Mouse (Mus musculus) embryonic facial prominence, embryonic 15.5 days (tissue): ENCODE data around the gene Fmo5. TPM values are rescaled to one million over a fixed set of nuclear protein-coding genes. Genes with fewer than 3 reads are reported as not detected.

Experiments
- ATAC-seq: fragments of 200-750 bp; cut with Nextera tagmentation; 2 replicates; pipeline ENCODE4 v1.8.0; 2017; ENCODE audit warnings: low read depth, moderate TSS enrichment; ENCODE audit not compliant: insufficient number of reproducible peaks, low FRiP score, low TSS enrichment
- H3K27ac ChIP-seq: fragments of 300-500 bp; sonication (generic); replicated peaks from 2 replicates; pipeline ENCODE4 v1.5.1; 2015; ENCODE audit warnings: mild to moderate bottlenecking, inconsistent platforms
- H3K27me3 ChIP-seq: fragments of 300-500 bp; sonication (generic); 2 replicates; pipeline ENCODE4 v1.6.1; 2015; ENCODE audit warnings: inconsistent platforms
- H3K36me3 ChIP-seq: fragments of 300-500 bp; sonication (generic); 2 replicates; pipeline ENCODE4 v1.6.1; 2015; ENCODE audit warnings: mild to moderate bottlenecking, inconsistent platforms
- H3K4me1 ChIP-seq: fragments of 300-500 bp; sonication (generic); 2 replicates; pipeline ENCODE4 v1.6.1; 2015; ENCODE audit warnings: inconsistent platforms
- H3K4me2 ChIP-seq: fragments of 300-500 bp; sonication (generic); replicated peaks from 2 replicates; pipeline ENCODE4 v1.6.1; 2015; ENCODE audit warnings: mild to moderate bottlenecking, inconsistent platforms
- H3K4me3 ChIP-seq: fragments of 300-500 bp; sonication (generic); replicated peaks from 2 replicates; pipeline ENCODE4 v1.5.1; 2015; ENCODE audit warnings: mild to moderate bottlenecking, inconsistent platforms
- H3K9ac ChIP-seq: fragments of 300-500 bp; sonication (generic); 2 replicates; pipeline ENCODE4 v1.6.1; 2015; ENCODE audit warnings: inconsistent platforms
- H3K9me3 ChIP-seq: fragments of 300-500 bp; sonication (generic); replicated peaks from 2 replicates; pipeline ENCODE4 v1.6.1; 2016; ENCODE audit warnings: inconsistent platforms
- WGBS: fragments of 180-500 bp; shearing (Covaris S2); methylation state at CpG from one replicate; pipeline ENCODE4 v1.1.7; 2015; 5-methylcytosine and 5-hydroxymethylcytosine counted together
- polyA plus RNA-seq: library from polyadenylated mRNA; unstranded; fragments of >200 nt; fragmentation: Nextera tagmentation; extraction: Ambion mirVana; gene quantifications from 2 replicates; pipeline ENCODE4 v1.2.1, GENCODE M21; 2015

Fmo5 gene
- polyA plus RNA-seq, 1 experiment from 2014 or later = 4.2 TPM

GRCm38 (mm10) chr3:97609845-97610410, 18.7 kb upstream of the Fmo5 start, which contains the start of gene Chd1l:
Chd1l (minus strand) TSS chr3:97610203.
- no peaks in the 10 kb centered on the region for H3K36me3 ChIP-seq
- peak within 1 kb of the TSS; percentile 66 for H3K4me3 ChIP-seq
- H3K4me2 ChIP-seq = peak within 1 kb of the TSS; percentile 81
- under 1% methylated on average over 56 of the region's 56 CpGs for WGBS
- peak; percentile 92 for ATAC-seq
- no peaks in the 10 kb centered on the region for H3K9me3 ChIP-seq
- H3K4me1 ChIP-seq = peaks cover 4% of the 10 kb centered on the region; the same call in 1 of the 2 replicates
- no peaks in the 10 kb centered on the region for H3K27me3 ChIP-seq
- peak within 1 kb of the TSS; percentile 51 for H3K9ac ChIP-seq
- peak within 1 kb of the TSS; percentile 85 for H3K27ac ChIP-seq

- Histone ChIP-seq H3K4me1 (peaks cover 4% of the 10 kb centered on the region; the same call in 1 of the 2 replicates), H3K4me3 (no peak overlapping the region), H3K9ac (no peak overlapping the region), H3K36me3 (no peaks in the 10 kb centered on the region), H3K27me3 (no peaks in the 10 kb centered on the region), H3K4me2 (no peak overlapping the region), H3K9me3 (no peaks in the 10 kb centered on the region), H3K27ac (no peak overlapping the region)
- whole genome bisulfite sequencing = 83% methylated on average over 6 of the region's 6 CpGs
- ATAC-seq = no peak
Measured at GRCm38 (mm10) chr3:97611021-97611420, 17.6 kb upstream of the Fmo5 start.

DNA sequence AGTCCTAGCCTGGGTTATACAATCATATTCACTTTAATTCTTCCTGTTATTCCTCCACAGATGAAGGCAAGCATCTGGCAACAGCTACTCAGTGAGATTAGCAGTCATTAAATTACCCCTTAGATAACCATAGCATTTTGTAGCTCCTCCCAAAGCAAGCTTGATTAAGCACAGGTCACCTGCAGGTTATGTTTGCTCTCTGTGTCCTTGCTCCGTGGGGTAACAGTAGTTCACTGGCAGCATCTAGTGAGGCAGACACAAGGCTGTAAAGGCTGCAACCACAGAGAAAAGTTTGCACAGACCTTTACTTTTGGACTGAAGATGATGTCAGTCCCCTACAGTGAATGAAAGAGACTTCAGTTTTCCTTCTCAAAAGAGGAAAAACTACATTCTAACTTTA, 13.4 kb upstream of the Fmo5 start:
- ATAC-seq = no peak
- Histone ChIP-seq H3K4me1 (no peaks in the 10 kb centered on the region), H3K27ac (no peak overlapping the region), H3K9me3 (no peaks in the 10 kb centered on the region), H3K36me3 (no peaks in the 10 kb centered on the region), H3K27me3 (no peaks in the 10 kb centered on the region), H3K4me2 (no peak overlapping the region), H3K4me3 (no peak overlapping the region), H3K9ac (no peak overlapping the region)
- 3% methylated on average over 1 of the region's 1 CpGs for WGBS

DNA sequence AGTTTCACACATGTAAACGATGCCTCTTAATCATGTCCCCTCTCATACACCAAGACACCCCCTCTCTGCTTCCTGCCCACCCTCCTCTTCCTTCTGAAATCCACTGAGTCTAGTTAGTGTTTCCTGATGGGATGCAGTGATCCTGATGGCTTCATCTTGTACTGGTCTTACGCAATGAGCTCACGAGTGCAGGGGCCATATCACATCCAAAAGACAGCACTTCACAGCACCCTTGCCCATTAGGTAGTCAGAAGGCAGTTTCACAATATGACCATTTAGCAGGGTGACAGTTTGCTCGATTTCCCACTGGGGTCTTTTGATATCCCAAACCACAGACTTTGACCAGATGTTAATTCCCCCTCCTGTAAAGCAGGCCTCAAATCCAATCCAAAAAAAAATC, 12.7 kb upstream of the Fmo5 start:
- Histone ChIP-seq H3K36me3 (no peaks in the 10 kb centered on the region), H3K27ac (no peak overlapping the region), H3K9me3 (no peaks in the 10 kb centered on the region), H3K4me1 (no peaks in the 10 kb centered on the region), H3K4me3 (no peak overlapping the region), H3K27me3 (no peaks in the 10 kb centered on the region), H3K9ac (no peak overlapping the region), H3K4me2 (no peak overlapping the region)
- 83% methylated on average over 4 of the region's 4 CpGs for WGBS
- no peak for ATAC-seq

DNA sequence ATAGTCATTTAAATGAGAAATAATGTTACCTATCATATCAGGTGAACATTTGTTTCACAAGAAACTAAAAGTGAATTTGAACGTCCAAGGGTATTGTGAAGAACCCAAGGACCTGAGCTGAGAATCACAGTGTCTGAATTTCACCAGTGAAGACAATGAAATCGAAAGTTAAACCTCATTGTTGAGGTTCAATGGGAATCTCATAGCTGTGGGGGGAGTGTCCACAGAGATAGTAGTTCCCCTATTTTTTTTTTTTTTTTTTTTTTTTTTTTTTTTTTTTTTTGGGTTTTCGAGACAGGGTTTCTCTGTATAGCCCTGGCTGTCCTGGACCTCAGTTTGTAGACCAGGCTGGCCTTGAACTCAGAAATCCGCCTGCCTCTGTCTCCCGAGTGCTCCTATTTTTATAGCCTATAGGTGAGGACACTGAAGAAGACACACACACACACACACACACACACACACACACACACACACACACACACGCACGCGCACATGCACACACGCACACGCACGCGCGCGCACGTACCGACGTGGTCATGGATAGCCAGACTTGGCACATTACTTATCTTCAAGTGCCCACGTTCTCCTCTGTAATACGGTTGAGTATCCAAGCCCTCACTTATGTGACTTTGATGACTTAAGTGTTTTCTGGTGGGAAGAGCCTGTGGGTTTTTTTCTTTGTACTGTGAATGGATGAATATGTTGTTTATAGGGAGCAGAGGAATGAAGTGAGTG, 11.3 kb upstream of the Fmo5 start:
- H3K36me3 ChIP-seq = no peaks in the 10 kb centered on the region
- WGBS = 94% methylated on average over 18 of the region's 19 CpGs
- ATAC-seq = no peak

DNA sequence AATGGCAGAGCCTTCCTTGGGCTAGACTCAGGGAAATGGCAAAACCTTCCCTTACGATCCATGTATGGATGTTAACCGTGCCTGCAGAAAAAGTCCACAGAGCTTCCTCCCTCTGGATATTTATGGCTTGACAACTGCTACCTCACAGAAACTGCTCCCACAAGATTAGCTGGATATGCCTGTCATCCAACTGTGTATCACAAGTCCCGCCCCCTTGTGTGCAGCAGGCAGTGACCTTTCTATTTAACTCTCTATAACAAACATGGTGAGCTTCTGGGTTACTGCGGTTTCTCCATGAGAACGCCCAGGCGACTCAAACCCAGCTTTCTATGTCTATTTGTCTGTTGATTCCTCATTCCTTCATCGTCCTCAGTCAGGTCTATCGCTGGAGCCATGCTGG, 10.7 kb upstream of the Fmo5 start:
- no peak overlapping the region for H3K27ac ChIP-seq
- no peaks in the 10 kb centered on the region for H3K9me3 ChIP-seq
- WGBS = 87% methylated on average over 8 of the region's 8 CpGs
- H3K36me3 ChIP-seq = no peaks in the 10 kb centered on the region
- no peak overlapping the region for H3K9ac ChIP-seq
- H3K4me2 ChIP-seq = no peak overlapping the region
- H3K4me3 ChIP-seq = no peak overlapping the region
- no peak for ATAC-seq
- no peaks in the 10 kb centered on the region for H3K4me1 ChIP-seq
- H3K27me3 ChIP-seq = no peaks in the 10 kb centered on the region

More for the DNA sequence above, 11.3 kb upstream of the Fmo5 start:
- H3K4me3 ChIP-seq = no peak overlapping the region
- H3K4me2 ChIP-seq = no peak overlapping the region
- H3K9ac ChIP-seq = no peak overlapping the region
- no peaks in the 10 kb centered on the region for H3K27me3 ChIP-seq
- H3K27ac ChIP-seq = no peak overlapping the region
- H3K4me1 ChIP-seq = no peaks in the 10 kb centered on the region
- H3K9me3 ChIP-seq = no peaks in the 10 kb centered on the region

DNA sequence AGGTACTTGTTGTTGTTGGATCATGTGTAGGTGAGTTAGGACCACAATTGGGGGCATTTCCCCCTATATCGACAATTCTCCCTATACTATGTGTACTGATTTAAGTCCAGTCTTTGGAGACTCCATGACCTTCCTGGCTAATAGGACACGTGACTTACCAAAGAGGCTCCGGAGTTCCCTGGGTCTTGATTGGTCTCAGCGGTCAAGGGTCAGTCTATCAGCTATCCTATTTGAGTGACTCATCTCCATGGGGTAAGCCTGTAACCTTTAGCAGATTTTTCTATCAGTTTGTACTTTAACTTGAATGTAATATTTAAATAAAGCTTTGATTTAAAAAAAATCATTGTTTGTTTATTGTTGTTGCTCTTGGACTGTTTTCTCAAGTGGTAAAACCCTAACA, 7.9 kb upstream of the Fmo5 start:
- no peaks in the 10 kb centered on the region for H3K36me3 ChIP-seq
- no peaks in the 10 kb centered on the region for H3K4me1 ChIP-seq
- no peaks in the 10 kb centered on the region for H3K27me3 ChIP-seq
- no peak for ATAC-seq
- H3K4me2 ChIP-seq = no peak overlapping the region
- H3K9me3 ChIP-seq = no peaks in the 10 kb centered on the region
- WGBS = 91% methylated on average over 4 of the region's 4 CpGs
- H3K27ac ChIP-seq = no peak overlapping the region
- H3K4me3 ChIP-seq = no peak overlapping the region
- H3K9ac ChIP-seq = no peak overlapping the region

- Histone ChIP-seq H3K4me1 (peaks cover 6% of the 10 kb centered on the region; the same call in 1 of the 2 replicates), H3K4me2 (no peak overlapping the region), H3K4me3 (no peak overlapping the region), H3K36me3 (no peaks in the 10 kb centered on the region), H3K9me3 (no peaks in the 10 kb centered on the region), H3K27me3 (no peaks in the 10 kb centered on the region), H3K27ac (no peak overlapping the region), H3K9ac (no peak overlapping the region)
- ATAC-seq = no peak
- WGBS = 47% methylated on average over 2 of the region's 2 CpGs
Measured at GRCm38 (mm10) chr3:97624611-97625010, 4.0 kb upstream of the Fmo5 start.

- no peak for ATAC-seq
- Histone ChIP-seq H3K4me2 (peak overlapping the region; percentile 66), H3K36me3 (no peaks in the 10 kb centered on the region), H3K4me3 (peak overlapping the region; percentile 51), H3K9me3 (no peaks in the 10 kb centered on the region), H3K9ac (no peak overlapping the region), H3K27me3 (no peaks in the 10 kb centered on the region), H3K4me1 (peaks cover 6% of the 10 kb centered on the region; the same call in 1 of the 2 replicates), H3K27ac (no peak overlapping the region)
- WGBS = 73% methylated on average over 7 of the region's 7 CpGs
Measured at GRCm38 (mm10) chr3:97627893-97628292, 711 bp upstream of the Fmo5 start.

DNA sequence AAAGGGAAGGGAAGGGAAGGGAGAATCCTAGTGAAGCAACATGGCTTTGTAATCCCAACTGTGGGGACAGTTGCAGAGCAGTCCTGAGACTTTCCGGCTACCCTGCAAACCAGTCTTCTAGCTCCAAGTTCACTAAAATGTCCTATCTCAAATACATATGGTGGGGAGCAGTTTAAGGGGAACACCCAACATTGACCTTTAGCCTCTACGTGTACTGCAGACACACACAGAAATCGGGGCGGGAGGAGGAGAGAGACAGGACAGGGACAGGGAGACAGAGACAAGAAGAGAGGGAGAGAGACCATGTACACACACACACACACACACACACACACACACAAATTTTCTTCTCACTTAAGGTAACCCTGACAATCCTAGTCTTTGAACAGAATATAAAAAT, 1.3 kb downstream of the Fmo5 start:
- 86% methylated on average over 4 of the region's 4 CpGs for WGBS

GRCm38 (mm10) chr3:97630746-97631145, 2.1 kb downstream of the Fmo5 start:
- Histone ChIP-seq H3K27ac (no peak overlapping the region), H3K27me3 (no peaks in the 10 kb centered on the region), H3K9ac (no peak overlapping the region), H3K36me3 (no peaks in the 10 kb centered on the region), H3K4me1 (peaks cover 6% of the 10 kb centered on the region; the same call in 1 of the 2 replicates), H3K4me2 (no peak overlapping the region), H3K9me3 (no peaks in the 10 kb centered on the region), H3K4me3 (no peak overlapping the region)
- WGBS = 90% methylated on average over 4 of the region's 4 CpGs
- no peak for ATAC-seq

More for the DNA sequence above, 1.3 kb downstream of the Fmo5 start:
- Histone ChIP-seq H3K36me3 (no peaks in the 10 kb centered on the region), H3K9me3 (no peaks in the 10 kb centered on the region), H3K27me3 (no peaks in the 10 kb centered on the region), H3K4me3 (no peak overlapping the region), H3K4me1 (peaks cover 6% of the 10 kb centered on the region; the same call in 1 of the 2 replicates), H3K27ac (no peak overlapping the region), H3K9ac (no peak overlapping the region), H3K4me2 (no peak overlapping the region)
- ATAC-seq = no peak
